Mouse (Mus musculus): ENCODE results near the gene Sh3bp5l.
"Not testable (repeated sequence)": the region's sequence is repeated elsewhere in the genome, so short reads cannot be mapped to it uniquely, and the experiment has no call there.

Gene Sh3bp5l

DNA sequence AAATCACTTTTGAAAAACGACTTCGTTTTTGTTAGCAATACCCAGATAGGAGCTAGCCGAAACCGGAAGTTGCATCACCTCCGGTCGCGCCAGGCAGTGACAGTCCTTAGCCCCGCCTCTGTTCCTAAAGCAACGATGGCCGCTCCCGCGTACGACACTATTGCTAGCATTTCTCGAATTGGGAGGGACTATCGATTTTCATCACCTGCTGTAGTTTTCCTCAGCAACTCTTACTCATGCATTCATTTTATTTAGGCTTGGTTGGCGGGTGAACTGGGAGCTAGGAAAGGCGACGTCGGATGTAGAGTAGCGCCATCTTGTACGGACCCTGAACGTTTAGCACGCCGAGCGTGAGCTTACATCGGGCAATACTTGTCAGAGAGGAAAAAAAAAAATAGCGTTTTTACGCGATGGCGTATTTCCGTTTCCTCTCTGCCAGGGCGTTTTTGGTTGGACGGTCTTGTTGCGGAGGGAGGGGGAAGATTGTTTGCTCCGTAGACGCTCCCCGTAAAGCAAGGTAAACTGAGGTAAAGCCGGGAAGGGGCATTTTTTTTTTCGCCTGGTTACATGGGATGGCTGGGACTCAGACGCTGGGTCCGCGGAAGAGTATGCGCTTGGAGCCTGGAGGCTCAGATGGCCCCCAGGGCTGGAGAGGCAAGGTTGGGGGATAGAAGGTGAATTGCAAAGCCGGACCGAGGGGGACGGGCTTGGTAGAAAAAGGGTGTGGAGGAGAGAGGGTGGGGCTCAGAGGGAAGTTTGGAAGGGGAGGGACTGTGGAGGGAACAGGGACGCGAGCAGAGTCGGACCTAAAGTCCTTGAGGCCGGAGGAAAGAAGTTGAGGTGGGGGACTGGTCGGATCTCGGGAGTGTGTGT, at the start of gene Sh3bp5l, which contains the start of gene Zfp672:
Gene Sh3bp5l, plus strand, starts transcription at position 449 of the 873 bp plus-strand sequence.
Gene Zfp672, minus strand, starts transcription at position 64 of the 873 bp plus-strand sequence.
- DNase-seq (ENCODE audit: low spot score) = peak; percentile 81

DNA sequence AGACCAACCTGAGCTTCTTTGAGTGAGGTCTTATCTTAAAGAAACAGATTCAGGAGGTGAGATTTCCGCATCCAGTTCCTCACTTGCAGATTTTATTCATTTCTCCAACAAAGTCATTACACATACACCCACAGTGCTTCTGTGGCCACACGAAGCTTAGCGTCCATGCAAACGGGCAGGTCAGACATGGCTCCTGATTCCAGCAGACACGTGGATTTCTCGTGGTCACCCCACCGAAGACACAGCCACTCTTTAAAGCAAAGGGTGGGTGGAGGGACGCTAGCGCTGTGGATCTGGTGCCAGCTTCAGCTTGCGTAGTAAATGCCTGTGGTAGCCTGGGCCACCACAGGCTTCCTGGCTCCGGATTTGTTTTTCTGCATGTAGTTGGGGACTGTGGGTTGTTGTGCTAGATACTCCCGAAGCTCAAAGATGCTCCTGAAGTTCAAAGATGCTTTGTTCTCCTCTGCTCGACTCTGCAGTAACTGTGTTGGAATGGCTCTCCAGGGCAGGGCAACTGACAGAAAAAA, 48.5 kb upstream of the Sh3bp5l start:
- no peak for DNase-seq (ENCODE audit: low spot score)

DNA sequence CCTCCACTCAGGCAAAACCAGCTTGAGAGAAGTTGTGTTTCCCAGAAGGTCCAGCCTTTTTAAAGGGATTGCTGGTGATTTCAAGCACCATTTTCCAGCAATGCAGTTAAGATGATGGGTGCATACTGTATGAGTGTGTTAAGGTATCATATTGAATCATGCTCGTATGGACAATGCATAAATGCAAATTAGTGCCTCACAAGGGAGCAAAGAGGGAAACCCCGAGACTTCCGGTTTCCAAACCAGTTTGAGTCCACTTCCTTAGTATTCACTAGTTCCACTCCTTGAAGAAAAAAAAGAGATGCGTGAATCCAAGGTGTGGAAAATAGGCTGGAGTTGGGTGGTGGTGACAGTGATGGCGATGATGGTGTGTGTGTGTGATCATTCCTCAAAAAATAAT, 48.0 kb upstream of the Sh3bp5l start:
- no peak for DNase-seq (ENCODE audit: low spot score)

DNA sequence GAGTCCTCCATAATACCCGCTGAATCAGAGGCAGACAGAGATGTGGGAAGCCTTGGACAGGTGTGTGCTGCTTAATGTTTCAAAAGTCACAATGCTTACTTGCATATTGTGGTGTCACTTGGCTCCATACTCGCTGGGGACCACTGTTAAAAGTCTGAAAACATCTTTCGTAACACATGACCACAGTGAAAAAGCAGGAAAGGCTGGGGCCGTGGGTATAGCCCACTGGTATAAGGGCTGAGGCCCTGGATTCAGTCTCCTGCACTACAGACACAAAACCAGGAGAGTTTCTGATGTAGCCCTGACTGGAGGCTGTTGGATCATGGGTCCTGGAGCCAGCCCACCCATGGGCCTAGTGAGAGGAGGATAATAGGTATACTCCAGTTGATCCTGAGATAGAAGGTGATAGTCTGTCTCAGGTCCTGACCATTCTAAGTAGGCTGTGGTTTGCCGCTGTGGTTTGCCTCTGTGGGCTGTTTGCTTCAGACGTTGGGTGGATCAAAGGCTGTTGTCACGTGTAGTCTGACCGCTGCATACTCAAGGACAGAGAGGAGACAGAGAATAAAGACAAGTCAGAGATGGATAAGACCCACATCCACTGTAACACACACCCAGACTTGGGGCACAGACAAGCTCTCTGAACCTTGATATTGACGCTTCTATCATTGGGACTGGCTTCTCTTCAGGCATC, 40.4 kb upstream of the Sh3bp5l start:
- no peak for DNase-seq (ENCODE audit: low spot score)

DNA sequence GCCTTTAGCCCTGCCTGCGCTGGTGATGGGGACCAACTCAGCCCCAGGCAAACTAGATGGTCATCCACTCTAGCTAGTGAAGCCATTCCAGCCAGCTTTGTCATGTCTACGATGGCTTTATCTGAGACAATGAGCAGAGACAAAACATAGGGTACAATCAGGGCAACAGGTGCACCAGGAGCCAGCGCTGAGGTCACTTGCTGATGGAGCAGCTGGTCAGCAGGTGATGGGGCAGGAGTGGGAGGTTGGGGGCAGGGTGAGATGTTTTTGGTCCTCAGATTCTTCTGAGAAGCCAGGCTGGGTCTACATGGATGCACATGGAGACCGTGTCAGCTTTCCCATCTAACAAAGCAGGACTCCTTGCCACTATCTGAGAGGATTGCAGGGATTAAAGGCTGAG, 39.7 kb upstream of the Sh3bp5l start:
- no peak for DNase-seq (ENCODE audit: low spot score)

DNA sequence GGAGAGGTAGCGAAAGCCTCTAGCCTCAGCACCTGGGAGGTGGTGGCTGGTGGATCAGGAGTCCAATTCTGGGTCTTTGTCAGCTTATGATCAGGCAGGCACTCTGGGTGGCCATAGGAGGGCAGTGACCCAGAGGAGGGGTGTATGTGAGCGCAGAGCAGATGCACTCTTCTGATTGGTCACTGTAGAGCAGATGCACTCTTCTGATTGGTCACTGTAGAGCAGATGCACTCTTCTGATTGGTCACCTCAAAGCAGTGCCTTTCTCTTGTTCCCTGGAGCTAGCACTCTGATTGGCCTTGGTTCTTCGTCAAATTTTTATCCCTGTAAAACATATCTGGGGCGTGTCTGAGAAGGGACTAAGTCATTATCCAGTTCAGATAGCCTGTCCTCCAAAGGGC, 37.7 kb upstream of the Sh3bp5l start:
- DNase-seq (ENCODE audit: low spot score) = no peak

DNA sequence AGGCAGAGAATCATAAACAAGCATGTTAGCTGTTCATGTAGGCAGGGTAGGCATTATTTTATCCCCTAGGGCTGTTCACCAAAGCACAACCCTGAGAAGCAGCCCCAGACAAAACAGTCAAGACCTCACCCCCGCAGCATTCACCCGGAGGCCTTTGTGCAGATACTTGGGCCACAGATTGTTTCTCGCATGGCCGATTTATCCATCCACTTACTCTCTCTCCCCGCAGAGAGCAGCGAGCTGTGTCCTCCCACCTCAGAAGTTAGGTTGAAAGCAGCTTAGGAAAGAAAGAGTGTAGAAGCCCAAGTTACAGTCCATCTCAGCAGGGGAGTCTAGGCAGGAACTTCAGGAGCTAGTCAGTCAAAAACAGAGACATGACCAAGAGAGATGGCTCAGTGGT, 33.1 kb upstream of the Sh3bp5l start:
- DNase-seq (ENCODE audit: low spot score) = no peak

DNA sequence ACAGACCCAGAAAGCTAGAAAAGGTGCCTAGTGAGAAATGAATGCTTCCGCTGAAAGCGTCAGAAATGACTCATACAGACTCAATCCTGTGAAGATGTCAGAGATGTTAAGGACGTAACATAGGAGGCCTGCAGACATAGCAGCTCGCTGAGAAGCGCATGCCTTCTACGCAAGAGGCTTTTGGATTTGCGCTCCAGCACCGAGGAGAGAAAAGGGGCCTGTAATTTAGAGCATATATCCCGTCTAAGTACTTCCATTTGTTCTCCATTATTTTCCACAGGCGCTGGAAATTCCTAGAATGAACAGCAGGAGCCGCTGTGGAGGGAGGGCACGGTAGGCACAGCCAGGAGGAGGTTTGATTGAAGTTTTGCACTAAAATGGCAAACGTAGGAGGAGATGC, 29.5 kb upstream of the Sh3bp5l start:
- peak; percentile 63 for DNase-seq (ENCODE audit: low spot score)

DNA sequence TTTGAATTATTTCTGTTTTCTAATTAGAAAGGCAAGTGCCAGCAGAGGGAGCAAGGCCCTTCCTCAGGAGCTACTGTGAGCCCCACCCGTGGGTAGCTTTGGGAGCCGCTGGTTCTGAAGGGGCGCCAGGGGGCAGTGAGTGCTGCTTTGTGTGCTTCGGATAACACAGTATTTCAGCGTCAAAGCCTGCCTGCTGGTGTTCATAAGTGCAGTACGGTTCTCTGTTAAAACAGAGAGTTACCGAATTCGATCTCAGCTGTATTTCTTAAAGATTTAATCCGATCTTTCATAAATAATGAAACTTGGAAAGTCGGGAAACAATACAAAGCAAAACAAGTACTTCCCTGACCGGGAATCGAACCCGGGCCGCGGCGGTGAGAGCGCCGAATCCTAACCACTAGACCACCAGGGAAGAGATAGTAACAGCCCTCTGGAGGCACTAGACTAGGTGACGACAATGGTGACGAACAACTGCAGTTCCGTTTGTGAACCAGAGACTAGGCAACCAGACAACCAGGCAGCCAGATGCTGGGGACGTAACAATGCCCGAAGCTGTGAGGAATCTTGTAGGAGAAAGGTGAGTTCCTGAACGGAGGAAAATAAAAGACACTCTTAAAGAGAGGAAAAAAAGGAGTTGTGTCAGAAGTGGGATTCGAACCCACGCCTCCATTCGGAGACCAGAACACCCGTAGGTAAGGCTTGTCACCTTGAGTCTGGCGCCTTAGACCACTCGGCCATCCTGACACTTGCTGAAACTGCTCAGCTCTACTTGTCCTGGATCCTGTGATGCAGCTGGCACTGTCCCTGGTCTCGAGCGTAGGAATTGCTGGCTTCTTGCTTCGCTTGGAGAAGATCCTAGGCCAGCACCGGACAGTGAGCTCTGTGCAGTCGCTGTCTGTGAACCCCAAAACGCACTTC, 28.4 kb upstream of the Sh3bp5l start:
- peak; percentile 98 for DNase-seq (ENCODE audit: low spot score)

DNA sequence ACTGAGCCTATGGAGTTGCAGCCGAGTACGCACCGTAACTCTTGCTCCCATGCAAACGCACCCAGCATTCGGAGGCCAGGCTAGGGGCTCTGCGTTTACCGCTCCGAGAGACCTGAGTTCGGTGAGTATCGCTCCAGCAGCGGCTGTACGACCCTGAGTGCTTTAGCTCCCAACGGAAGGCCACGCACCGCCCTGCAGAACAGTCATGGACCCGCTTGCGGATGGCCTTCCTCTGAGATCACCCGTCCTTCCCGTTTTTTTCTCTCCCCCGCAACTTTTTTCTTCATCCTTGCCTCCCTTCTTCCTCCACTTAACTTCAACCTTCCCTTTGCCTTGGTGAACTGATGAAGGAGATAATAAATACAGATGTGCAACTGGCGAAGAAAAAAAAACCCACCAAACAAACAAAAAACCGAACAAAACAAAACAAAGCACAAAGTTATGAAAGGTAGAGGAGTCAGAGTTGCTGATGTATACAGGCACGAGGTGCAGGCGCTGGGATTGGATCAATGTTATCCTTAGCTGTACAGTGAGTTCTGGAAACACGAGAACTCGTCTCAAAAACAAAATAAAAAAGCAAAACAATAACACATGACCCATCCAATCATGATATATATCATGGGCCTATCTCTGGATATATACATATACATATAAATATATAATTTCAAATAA, 27.6 kb upstream of the Sh3bp5l start:
- no peak for DNase-seq (ENCODE audit: low spot score)

DNA sequence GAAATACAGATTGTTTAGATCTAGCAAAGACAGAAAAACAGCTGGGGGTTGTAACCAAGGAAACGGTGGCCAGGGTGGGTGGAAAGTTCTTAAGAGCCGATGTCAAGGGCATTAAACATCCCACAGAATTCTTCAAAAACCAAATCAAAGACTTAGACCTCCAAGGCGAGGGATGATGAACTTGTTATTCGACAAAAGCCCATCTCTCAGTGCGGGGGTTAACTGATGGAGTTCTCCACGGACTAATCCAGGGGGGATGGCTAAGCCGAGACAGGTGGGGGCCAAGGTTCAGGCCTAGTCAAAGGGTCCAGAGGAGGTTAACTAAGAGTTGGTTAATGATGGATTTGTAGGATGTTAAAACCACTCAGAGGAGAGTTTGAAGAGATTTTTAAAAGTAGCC, 26.9 kb upstream of the Sh3bp5l start:
- no peak for DNase-seq (ENCODE audit: low spot score)

DNA sequence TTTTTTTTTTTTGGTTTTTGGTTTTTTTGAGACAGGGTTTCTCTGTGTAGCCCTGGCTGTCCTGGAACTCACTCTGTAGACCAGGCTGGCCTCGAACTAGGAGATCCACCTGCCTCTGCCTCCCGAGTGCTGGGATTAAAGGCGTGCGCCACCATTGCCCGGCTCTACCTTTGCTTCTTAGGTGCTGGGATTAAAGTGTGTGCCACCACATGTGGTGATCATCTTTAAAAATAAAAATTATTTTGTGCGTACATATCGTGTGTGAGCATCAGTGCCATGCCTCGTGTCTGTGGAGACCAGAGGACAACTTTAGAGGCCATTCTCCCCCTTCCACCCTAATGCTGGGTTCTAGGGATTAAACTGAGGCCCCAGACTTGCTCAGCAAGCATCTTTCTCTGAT, 25.2 kb upstream of the Sh3bp5l start:
- DNase-seq (ENCODE audit: low spot score) = not testable (repeated sequence)

DNA sequence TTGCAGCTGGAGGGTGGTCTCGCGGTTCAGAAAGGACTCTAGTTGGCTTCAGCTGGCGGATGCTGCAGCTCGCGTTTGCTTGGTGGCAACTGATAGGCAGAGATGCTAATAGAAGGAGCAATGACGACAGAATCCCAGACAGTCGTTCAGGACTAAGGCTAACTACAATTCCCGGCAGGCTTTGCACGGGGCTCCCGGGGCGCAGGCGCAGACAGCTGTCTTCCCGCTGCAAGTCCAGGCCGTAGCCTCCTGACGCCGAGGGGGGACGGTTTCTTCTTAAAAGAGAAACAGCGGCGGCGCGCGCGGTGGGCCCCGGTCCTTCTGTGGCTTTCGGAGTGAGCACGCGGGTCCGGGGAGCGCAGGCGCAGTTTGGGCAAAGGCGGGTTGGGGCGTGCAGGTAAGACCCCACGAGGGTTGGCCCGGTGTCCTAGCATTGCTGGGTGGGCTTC, 23.6 kb upstream of the Sh3bp5l start, which contains the start of gene Zfp692:
Gene Zfp692, plus strand, starts transcription at position 210 of the 449 bp plus-strand sequence.
- DNase-seq (ENCODE audit: low spot score) = peak; percentile 88

DNA sequence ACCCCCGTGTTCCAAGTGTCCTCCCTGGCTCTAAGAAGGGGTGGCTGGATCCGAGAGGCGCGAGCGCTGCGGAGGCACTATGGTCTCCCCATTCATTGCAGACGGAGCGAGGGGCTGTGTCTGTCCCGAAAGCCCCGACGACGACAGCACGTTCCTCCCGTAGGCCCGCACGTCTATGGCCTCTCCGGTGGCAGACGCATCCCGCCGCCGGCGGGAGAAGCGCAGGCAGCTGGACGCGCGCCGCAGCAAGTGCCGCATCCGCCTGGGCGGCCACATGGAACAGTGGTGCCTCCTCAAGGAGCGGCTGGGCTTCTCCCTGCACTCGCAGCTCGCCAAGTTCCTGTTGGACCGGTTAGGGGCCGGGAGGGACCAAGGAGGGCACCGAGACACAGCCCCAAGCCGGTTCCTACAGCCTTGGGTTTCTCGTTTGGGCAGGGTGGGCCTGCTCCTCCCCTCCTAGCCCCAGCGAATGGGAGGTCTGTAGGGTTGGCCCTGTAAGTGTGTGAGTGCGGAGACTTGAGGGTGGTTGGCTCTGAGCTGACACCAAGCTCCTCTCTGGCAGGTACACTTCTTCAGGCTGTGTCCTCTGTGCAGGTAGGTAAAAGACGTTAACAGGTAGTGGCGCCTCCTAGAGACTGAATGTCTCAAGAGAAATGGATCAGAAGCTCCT, 23.0 kb upstream of the Sh3bp5l start:
- peak; percentile 70 for DNase-seq (ENCODE audit: low spot score)

DNA sequence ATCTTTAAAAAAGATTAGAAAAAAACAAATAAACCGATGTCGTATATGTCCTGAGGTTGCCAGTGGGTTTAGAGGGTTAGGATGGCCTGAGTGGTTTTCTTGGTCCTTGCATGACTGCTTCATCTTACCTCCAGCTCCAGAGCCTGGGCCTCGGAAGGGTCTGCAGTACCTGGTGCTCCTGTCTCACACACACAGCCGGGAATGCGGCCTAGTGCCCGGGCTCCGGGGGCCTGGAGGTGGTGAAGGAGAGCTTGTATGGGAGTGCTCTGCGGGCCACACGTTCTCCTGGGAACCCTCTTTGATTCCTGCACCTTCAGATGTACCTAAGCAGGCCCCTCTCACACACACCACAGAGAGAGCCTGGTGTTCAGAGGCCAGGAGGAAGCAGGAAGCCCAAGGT, 21.9 kb upstream of the Sh3bp5l start:
- DNase-seq (ENCODE audit: low spot score) = no peak

DNA sequence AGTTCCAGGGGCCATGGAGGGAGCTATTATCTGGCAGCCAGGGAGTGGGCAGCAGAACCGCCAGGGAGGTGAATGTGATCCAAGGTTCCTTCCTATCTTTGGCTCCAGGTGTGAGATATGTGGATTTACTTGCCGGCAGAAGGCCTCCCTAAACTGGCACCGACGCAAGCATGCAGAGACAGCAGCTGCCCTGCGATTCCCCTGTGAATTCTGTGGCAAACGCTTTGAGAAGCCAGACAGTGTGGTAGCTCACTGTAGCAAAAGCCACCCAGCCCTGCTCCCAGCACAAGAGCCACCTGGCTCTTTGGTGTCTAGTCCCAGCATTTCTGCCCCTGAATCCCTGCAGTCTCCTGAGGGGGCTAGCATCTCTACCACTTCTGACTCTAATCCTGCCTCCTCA, 16.5 kb upstream of the Sh3bp5l start:
- no peak for DNase-seq (ENCODE audit: low spot score)

DNA sequence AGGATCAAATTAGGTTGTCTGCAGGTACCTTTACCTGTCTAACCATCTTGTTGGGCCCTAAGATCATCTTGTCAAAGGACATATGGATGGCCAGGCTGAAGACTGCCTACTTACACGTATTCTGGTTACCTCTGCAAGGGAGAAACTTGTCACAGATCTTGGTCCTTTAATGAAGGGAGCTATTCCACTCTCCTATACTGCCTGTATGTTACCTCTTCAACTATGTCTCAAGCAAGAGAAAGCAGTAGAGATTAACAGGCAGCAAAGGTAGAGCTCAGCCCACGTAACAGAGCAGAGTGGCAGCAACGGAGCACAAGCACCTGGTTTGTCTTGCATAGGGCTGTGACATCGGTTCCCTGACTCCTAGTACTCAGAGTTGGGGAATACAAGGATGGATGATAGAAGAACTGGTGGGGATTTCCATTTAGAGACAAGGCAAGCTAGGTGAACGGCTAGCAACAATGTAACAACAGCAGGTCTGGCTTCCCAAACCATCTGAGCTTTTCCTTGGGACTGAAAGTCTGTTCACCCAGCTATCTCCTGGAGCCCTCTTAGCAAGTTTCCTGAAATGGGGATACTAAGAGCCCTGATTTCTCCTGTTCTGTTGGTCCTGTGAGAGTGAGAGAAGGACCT, 14.9 kb upstream of the Sh3bp5l start:
- DNase-seq (ENCODE audit: low spot score) = no peak

DNA sequence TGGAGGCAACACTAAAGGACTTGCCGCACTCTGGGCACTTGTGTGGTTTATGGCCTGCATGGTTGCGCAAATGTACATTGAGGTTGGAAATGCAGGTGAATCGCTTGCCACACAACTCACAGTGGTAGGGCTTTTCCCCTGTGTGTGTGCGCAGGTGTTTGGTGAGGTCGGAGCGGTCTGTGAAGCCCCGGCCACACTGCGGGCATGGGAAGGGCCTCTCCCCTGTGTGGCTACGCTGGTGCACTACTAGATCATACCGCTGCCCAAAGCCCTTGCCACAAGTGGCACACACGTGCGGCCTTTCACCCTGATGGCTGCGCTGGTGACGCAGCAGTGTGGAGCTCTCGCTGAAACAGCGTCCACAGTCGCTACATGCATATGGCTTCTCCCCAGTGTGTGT, 14.2 kb upstream of the Sh3bp5l start:
- DNase-seq (ENCODE audit: low spot score) = no peak

DNA sequence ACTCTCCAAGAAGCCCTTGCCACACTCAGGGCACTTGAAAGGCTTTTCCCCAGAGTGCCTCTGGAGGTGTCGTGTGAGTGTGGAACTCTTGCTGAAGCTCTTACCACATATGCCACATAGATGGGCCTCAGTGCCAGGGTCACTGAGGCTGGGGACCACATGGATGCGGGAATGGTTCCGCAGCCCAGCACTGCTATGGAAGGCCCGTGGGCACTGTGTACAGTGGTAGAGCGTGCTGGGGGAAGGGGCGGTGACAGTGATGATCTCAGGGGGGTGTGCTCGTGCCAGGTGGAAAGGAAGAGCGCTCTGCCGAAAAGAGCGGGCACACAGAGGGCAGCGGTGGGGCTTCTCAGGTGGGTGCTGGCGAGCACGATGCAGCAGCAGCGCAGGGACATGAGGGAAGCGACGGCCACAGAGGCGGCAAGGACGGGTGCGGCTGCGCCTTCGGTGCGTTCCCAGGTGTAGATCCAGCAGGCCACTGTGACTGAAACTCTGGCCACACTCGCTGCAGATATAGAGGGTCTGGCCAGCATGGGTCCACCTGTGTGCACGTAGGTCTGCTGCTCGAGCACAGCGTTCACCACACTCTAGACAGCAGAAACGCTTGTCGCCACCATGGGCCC, 13.6 kb upstream of the Sh3bp5l start:
- DNase-seq (ENCODE audit: low spot score) = no peak
